Mouse (Mus musculus) right cerebral cortex, postnatal 14 days (tissue): Measurements from ENCODE around the gene Kbtbd4.
"Not testable (repeated sequence)": the region's sequence is repeated elsewhere in the genome, so short reads cannot be mapped to it uniquely, and the experiment has no call there.

Source experiments
- DNase-seq: peaks from one replicate; pipeline ENCODE4 v3.0.0; 2022

The Kbtbd4 gene

DNA sequence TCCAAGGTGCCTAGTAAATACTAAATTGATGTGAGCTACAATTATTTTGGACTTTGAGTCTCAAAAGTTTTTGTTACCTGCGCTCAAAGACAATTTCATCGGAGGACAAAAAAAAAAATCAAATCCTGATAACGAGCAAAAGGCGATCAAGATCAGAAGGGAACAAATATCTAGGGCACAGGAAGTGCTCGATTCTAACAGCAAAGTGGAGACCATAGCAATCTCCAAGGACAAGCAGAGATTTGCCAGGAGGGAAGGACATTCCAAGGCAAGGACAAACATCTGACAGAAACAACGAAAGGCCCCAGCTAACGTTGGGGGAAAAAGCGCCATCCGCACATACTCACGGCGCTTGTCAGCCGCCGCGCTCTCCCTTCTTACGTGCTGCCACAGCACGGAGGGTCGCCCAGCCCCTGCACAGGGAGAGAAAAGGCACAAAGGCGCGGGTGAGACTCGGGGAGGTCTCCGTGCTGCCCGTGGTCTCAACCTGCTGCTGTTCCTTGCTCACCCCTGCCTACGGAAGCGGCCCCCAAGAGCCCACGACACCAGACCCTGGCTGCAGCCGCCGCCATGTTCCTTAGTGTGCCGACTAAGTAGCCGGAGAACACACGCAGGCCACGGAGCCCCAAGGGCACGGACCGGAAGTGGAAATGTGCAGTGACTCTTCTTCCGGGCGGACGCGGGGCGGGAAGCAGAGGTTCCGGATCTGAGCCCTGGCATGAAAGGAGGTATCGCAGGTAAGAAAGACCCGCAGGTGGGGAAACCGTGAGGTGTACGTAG lies at the start of gene Kbtbd4, which contains the start of gene Ndufs3:
Gene Kbtbd4, plus strand, starts transcription at position 665 of the 780 bp plus-strand sequence.
Gene Ndufs3, minus strand, starts transcription at position 752 of the 780 bp plus-strand sequence.
- DNase-seq = peak; percentile 88

DNA sequence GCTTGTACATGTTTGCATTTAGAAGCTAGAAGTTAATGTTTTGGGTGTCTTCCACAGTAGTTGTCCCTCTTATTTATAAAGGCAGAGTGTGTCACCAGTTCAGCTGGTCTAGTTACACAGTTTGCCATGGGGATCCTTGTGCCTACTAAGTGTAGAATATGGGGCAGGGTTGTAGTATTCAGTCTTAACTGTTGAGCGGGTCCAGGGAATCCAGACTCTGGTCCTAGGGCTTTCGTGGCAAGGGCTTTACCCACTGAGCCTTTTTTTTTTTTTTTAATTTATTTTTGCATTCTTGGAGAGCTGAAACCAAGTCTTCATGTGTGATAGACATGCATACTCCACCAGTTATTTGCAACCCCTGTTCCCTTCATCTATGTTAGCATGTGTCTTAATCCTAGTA lies 43.1 kb upstream of the Kbtbd4 start:
- DNase-seq = no peak

DNA sequence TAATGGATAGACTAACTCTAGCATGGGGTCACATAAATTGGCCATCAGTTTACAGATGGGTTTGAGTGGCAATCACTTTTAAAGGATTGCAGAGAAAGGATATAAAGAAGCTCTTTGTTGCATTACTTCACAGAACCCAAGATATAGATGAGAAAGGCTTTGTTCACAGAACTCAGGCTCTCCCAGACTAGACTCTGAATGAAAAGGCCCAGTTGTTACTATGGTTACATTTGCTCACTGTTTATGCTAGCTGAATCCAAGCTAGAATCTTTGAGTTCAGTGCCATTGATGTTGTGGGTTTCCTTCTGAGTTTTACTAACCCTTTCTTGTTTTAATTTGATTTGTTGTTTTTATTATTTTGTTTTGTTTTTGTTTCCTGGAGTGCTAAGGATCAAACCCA lies 40.4 kb upstream of the Kbtbd4 start:
- no peak for DNase-seq

DNA sequence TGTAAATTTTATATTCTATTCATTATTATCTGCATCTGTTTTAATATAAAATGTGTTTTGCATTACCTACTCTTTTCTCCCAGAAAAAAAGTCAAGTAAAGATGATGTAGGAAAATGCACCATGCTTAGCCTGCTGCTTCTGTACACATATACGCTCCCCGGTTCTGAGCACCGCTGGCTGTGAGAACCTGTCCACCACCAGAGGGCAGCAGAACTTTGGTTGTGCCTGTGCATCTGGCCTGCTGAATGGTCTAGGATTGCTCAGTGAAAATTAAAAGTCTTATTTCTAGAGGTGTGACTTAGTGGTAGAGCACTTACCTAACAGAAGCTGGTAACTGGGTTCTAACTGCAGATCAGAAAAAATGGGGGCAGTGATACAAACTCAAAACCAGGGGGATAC lies 38.0 kb upstream of the Kbtbd4 start:
- DNase-seq = peak; percentile 89

DNA sequence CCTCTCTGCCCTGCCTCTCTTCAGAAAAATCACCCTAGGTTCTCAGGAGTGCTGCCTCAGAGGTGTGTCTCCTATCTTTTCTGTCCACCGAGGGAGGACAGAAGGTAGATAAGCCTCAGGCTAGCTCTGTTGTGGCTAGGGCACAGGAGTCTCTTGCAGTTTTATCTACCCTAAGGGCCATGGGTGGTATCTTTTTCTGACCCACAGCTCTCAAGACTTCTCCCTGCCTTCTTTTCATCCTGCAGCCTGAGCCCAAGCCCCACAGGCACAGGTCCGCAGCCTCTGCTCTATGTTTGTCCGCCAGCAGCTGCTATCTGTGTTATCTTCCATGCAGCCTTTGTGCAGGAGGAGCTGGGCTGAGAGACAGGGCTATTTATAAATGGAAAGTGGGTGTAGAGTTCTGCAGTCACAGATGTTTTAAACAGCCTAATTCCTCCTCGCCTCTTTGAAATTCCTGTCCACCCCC lies 34.4 kb upstream of the Kbtbd4 start:
- DNase-seq = peak; percentile 35

DNA sequence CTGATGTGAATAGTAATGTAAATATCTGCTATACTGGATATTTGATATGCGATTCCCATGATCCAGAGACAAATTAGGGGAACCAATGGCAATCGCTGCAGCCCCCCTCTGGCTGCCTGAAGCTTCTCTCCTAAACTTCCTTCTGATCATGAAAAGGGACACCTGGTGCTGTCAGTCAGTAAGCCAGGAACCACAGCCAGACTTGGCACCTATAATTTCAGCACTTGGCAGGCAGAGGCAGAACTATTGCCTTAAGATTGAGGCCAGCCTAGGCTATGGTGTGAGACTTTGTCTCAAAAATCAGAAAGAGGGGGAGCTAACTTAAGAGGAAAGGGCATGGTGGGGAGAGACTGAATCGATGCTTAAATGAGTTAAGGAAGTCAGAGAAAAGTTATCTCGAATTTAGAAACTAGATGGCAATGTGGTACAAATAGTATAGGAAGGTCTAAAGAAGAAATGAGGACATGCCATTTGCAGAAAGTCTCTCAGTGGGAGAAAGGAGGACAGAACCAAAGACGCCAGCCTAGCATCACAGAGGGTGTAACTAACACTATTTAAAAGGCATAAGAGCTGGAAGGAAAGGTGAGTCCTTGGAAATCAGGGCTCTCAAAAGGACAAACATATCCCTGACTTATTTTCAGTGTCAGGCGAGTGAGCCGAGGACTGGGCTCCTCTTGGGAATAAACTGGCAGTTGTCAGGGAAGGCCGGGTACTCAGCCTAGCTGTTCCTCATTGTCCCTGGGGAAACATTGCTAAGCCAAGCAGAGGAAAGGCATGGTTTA lies 33.2 kb upstream of the Kbtbd4 start:
- DNase-seq = no peak

DNA sequence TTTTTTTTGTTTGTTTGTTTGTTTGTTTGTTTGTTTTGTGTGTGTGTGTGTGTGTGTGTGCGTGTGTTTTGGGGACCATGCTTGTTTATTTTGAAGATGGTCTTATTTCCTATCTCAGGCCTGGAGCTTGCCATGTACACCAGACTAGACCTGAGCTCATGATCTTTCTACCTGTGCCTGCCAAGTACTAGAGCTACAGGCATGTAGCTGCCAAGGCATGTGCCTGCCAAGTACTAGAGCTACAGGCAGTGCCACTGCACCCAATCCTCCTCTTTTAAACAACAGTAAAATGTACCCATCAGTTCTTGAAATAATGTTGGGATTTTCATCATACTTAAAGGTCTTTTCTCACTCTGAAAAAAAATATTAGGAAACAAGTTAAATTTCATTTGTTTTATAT lies 30.5 kb upstream of the Kbtbd4 start:
- DNase-seq = no peak

DNA sequence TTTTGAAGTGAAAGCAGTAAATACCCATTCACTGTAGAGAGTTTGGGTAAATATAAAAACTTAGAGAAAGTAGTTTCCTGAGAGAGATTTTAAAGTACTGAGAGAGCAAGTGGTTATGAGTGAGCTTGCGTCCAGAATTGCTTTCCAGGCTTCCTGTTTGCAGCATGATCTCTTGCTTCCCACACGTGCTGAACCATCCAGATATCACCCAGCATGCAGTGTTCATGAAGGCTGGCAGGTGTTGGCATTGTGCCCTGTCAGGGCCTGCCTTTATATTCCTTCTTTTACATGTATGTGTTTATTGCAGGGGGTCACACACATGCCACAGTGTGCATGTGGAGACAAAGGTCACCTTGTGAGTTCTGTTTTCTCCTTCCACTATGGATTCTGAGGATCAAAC lies 29.3 kb upstream of the Kbtbd4 start:
- DNase-seq = no peak

DNA sequence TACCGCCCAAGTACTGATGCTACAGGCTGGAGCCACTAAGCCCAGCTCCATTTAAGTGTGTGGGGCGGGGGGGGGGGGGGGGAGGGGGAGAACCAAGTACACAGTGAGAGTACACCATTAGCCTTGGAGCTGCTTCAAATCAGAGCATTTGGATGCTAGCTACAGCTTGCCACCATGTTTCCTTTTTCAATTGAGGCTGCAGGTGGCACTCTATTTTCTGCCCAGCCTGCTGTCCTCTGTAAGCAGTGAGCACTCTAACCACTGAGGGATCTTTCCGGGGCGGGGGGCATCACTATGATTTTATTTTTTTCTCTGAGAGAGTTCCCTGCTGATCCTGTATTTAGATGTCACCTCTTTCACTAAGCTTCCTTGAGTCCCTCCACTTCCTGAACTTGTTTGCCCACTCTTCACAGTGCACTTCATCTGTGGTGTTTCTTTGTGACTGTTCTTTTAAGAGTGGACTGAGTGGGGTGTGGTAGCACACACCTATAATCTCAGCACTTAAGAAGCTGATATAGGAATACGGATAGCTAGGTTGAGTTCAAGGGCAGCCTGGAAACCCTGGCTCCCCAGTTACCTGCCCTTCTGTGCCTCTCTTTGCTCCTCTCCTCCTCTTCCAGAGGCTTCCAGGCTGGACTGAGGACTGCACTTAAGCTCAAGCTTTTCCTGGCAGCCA lies 26.8 kb upstream of the Kbtbd4 start:
- no peak for DNase-seq

DNA sequence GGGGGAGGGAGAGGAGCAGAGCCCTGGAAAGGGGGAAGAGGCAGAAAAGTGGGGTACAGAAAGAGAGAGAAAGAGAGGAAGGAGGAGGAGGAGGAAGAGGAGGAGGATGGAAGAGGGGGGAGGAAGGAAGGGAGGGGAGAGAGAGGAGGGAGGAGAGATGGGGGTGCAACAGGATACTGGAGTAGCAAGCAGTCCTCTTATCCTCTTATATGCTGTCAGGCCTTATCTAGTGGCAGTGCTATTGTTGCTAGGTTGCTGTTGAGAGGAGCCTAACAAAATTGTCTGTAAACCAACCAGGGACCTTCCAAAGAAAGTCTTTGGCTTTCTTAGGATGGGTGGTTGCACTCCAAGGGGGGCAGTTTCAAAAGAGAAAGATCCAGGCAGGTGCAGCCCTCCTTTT lies 25.1 kb upstream of the Kbtbd4 start:
- no peak for DNase-seq

DNA sequence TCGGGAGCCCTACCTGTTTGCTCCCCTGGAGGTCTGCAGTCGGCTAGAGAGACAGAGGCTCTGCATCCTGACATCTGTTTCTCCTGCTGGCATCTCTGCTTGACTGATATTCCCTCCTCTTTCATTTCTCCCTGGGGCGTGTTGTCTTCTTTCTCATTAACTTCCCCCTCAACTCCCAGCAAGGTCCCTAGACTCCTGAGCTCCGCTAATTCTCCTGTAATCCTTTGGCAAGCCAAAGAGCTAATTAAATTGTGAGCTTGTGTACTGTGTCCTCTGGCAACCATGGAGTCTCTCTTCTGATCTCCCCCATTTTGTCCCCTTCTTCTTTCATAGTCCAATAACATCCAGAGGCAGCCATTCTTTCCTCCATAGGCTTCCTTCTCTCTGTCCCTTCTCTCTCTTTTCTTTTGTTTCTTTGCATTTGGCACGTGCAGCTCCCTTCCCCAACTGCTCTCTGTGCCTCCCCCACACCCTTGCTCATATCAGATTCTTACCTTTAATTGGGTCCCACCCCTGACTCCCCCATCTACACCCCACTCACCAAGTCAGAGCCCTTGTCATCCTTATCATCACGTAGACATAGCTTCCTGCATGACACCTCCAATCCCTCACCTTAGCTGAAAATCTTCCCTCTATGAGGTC lies 24.3 kb upstream of the Kbtbd4 start:
- DNase-seq = no peak

DNA sequence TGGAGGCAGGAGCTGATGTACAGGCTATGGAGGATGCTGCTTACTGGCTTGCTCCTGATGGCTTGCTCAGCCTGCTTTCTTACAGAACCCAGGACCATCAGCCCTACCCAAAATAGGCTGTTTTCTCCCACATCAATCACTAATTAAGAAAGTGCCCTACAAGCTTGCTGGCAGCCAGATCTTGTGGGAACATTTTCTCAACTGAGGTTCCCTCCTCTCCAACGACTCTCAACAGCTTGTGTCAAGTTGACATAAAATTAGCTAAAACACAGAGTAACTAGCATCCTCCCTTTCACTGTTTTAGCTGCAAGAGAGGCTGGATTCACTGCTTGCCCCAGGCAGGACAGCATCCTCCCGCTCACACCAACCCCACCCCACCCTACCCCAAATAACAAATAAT lies 22.7 kb upstream of the Kbtbd4 start:
- no peak for DNase-seq

DNA sequence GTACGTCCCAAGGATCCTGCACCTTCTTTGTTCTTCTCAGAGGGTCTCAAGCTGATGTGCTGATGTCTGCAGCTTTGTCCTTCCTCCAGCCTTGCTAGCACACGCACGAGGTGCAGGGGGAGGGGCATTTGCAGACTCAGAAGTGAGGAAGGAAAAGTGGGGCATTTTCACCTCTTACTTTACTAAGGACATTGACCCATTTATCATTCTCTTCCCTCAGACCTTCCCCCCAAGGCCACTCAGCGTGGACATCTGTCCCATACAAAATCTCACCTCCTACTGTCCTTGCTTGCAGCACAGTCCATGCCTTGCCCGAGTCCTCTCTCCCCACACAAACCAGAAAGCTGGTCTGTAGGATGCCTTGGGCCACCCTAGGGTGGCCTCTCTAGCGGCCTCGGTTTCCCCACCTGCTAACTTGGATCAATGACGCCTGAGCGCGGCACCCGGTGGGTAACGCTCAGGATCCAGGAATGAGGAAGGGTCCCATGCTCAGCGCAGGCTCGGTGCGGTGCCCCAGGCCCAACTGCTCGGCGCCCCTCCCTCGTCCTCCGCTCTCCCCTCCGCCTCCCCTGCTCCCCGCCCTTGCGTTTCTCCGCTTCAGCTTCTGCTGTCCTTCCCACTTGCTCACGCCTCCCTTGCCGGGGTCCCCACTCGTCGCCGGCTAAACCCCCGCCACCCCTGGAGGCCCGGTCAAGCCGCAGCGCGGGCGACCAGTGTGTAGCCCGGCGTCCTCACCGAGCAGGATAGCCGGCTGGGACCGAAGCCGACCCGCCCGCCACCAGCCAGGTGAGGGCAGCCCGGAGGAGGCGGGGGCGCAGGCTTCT lies 19.1 kb upstream of the Kbtbd4 start, which contains the start of gene C1qtnf4:
Gene C1qtnf4, plus strand, starts transcription at position 643 of the 824 bp plus-strand sequence.
- DNase-seq = peak; percentile 60

DNA sequence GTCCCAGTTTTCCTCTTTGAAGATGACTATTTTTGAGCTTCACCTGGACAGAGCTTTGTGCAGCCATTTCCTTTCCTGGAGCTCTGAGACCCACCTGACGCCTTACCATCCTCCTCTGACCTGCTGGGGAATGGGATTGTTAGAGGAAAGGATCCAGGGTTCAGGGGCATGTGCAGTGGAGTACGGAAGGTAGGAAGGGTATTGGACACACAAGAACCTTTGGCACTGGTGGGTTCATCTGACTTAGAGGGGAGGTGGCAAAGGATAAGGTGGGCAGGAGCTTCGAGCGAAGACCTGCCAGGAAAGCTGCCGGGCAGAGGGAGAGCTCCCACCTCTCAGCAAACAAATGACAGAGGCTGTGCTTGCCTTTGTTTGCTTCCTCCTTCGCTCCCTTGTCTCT lies 18.1 kb upstream of the Kbtbd4 start:
- no peak for DNase-seq

DNA sequence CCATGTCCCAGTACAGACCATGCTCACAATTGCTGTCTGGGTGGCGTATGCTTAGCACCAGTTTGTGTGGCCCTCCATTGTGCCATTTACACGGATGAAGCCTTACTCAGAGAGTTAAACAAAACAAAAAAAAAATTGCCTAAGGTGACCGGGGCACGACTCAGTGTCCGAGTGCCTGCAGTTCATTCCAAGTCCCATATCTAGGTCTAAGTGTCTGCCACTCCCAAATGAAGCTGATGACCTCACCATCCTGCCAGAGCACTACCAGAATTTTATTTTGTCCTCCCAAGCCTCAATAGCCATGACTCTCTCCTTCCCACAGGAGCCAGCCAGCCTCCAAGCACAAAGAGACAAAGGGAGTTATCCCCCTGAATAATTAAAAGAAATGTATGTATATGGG lies 16.9 kb upstream of the Kbtbd4 start:
- no peak for DNase-seq

DNA sequence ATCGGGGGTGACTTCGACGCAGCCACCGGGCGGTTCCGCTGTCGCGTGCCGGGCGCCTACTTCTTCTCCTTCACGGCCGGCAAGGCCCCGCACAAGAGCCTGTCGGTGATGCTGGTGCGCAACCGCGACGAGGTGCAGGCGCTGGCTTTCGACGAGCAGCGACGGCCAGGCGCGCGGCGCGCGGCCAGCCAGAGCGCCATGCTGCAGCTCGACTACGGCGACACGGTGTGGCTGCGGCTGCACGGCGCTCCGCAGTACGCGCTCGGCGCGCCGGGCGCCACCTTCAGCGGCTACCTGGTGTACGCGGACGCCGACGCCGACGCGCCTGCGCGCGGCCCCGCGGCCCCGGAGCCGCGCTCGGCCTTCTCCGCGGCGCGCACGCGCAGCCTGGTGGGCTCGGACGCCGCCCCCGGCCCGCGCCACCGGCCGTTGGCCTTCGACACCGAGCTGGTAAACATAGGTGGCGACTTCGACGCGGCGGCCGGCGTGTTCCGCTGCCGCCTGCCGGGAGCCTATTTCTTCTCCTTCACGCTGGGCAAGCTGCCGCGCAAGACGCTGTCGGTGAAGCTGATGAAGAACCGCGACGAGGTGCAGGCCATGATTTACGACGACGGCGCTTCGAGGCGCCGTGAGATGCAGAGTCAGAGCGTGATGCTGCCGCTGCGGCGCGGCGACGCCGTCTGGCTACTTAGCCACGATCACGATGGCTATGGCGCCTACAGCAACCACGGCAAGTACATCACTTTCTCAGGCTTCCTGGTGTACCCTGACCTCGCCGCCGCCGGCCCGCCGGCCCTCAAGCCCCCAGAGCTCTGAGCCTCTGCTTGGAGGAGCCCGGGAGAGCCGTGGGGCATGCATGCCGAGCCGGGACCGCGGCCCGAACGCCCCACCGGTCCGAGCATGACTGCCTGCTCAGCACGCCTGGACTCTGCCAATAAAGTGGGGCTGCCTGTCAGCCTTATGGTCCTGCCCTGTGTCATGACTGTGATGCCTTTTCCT lies 14.7 kb upstream of the Kbtbd4 start:
- peak; percentile 57 for DNase-seq

DNA sequence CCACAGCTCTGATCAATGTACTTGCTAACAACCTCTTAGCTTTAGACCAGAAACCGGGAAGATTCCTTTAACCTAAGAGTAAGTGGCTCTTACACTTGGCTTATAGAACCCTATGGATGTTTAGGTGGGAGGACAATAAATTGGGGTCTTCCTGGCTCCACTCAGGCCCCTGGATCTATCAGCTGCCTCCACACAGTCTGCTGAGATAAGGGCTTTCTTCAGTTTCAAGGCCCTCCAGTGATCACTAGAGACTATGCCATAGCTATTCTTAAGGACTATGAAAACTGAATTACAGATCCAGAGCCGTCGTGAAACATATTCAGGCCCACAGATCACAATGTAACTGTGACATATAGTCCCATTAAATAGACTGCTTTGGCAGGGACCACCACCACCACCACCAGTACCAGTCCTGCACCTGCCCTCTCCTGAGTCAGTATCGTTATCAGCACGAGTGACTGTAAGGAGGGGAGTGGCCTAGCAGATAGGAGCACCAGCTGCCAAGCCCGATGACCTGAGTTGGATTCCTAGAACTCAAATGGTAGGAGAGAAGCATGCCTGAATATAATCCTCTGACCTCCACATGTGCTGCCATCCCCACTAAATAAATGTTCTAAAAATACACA lies 10.8 kb upstream of the Kbtbd4 start:
- DNase-seq = no peak

DNA sequence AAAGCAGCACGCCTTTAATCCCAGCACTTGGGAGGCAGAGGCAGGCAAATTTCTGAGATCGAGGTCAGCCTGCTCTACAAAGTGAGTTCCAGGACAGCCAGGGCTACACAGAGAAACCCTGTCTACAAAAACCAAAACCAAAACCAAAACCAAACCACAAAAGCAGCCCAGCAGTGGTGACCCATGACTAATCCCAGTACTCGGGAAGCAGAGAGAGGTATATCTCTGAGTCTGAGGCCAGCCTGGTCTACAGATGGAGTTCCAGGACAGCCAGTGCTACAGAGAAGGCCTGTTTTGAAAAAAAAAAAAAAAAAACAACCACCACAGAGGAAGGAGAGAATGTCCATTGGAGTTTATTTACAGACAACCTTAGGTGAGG lies 10.3 kb upstream of the Kbtbd4 start:
- DNase-seq = not testable (repeated sequence)

DNA sequence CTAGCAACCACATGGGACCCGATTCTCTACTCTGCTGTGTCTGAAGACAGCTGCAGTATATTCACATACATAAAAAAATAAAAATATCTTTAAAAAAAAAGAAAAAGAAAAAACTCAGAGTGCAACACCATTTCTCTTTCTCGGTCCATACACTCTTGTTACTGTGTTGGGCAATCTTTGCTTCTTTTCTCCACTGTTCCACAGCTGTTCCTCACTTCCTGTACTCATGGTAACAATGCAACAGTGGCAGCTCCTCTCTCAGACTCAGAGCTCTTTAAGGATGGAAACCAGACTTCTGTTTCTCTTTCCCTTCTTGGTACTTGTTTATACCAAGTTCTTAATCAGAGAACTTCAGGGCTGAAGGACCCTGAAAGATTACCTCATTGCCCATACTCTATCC lies 1.1 kb upstream of the Kbtbd4 start:
- no peak for DNase-seq

DNA sequence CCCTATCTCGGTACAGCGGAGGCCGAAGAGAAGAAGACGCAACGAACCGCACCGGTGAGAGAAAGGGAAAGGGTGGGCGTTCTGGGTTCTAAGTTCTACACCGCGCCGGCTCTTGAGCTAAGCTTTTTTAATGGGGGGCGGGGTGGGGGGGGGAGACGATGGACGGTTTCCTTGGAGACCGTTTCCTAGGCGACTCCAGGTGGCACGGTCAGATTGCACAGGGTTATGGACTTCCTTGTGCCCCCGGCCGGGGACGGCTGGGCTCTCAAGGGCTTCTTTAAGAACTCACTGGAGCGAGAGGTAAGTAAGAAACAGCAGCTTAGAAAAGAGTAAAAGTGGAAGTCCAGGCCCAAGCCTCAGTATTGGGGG lies 300 bp downstream of the Kbtbd4 start:
- DNase-seq = no peak
